Mouse (Mus musculus): ENCODE data around the gene Abcc5.

DNA sequence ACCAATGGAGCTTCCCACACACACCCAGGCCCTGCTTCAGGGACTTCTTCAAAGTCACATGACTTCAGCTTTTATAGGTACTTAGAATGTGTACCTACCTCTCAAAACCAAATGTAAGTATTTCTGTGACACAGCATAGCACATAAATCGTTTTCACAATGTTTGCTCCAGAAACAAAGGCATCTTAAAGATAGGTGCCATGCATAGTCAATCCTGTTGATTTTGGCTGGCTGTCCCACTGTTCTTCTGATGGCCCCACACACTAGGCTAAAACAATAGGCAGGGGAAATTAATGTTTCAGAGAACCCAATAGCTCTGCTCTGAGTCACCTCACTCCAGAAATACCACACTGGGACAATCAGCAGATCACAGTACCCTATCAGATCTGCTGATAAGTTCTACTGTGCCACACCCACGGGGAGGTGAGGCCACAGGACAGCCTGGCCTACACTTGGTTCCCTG is 12.3 kb downstream of the Abcc5 start:
- no peak for TF ChIP-seq CTCF (IDR thresholded peaks at IDR 0.05; ENCODE audit: extremely low read depth, insufficient read depth, insufficient read length, insufficient replicate concordance)
- TF ChIP-seq POLR2A (IDR thresholded peaks at IDR 0.05; ENCODE audit: low read depth, low read length), result no peak
